In genomic region chr1:136058594-136058993, GRCm38 (mm10) we compare ENCODE assay signal across 22 mouse cellular contexts. TPM values are rescaled to one million over a fixed set of nuclear protein-coding genes. Genes with fewer than 3 reads are reported as not detected.
"Had no signal": no experiment of that assay in that cellular context is flagged by ENCODE, and none has a peak within 500 bp of the region (broad histone marks: within the 10 kb centered on the region; RNA-seq: fewer than 3 reads in every experiment).

No protein-coding gene starts in this region.

- H3K9me3 ChIP-seq: limb, embryonic 15.5 days; midbrain, embryonic 15.5 days; neural tube, embryonic 13.5 days had no signal

- H3K4me2 ChIP-seq: limb, embryonic 15.5 days; midbrain, embryonic 11.5 days; midbrain, embryonic 15.5 days; neural tube, embryonic 13.5 days had no signal

- H3K4me3 ChIP-seq: left cerebral cortex, adult 2 months; limb, embryonic 15.5 days; midbrain, embryonic 15.5 days; neural tube, embryonic 13.5 days had no signal

- DNase-seq: kidney, adult 8-10 months; kidney, postnatal 25 days; lung, adult 2 months; lung, postnatal 4 days; retina, postnatal 1 day; right cerebral cortex, postnatal 4 days; spleen, adult 18-20 months; thymus, postnatal 36 days had no signal

- H3K4me1 ChIP-seq: limb, embryonic 15.5 days had no signal

- H3K27me3 ChIP-seq: limb, embryonic 15.5 days; midbrain, embryonic 15.5 days had no signal

- H3K27ac ChIP-seq: hindbrain, postnatal 0 days; left cerebral cortex, adult 2 months; limb, embryonic 15.5 days; midbrain, embryonic 15.5 days; neural tube, embryonic 13.5 days had no signal

- H3K36me3 ChIP-seq: limb, embryonic 15.5 days; midbrain, embryonic 15.5 days; neural tube, embryonic 13.5 days had no signal

- ATAC-seq: hindbrain, postnatal 0 days; lung, postnatal 0 days; midbrain, embryonic 15.5 days had no signal

- H3K9ac ChIP-seq: limb, embryonic 15.5 days; midbrain, embryonic 15.5 days; neural tube, embryonic 13.5 days had no signal

RNA-seq across cellular contexts. Expression of gene Cacna1s, which starts 6.0 kb away (rescaled TPM):
- total RNA-seq: megakaryocyte, adult 5-6 weeks had no signal

RNA-seq across cellular contexts. Expression of gene Ascl5, which starts 8.0 kb away (rescaled TPM):
- total RNA-seq: hindbrain, postnatal 0 days; layer of hippocampus, postnatal 25 days; megakaryocyte, adult 5-6 weeks had no signal
- polyA plus RNA-seq: kidney, embryonic 16.5 days; limb, embryonic 11.5 days; limb, embryonic 15.5 days; lung, adult 2 months; lung, postnatal 0 days; midbrain, embryonic 11.5 days; midbrain, embryonic 15.5 days; neural tube, embryonic 13.5 days; testis, adult 2 months; thymus, postnatal 0 days had no signal

RNA-seq across cellular contexts. Expression of gene Igfn1, which starts 52.5 kb away (rescaled TPM):
- total RNA-seq: hindbrain, postnatal 0 days; megakaryocyte, adult 5-6 weeks had no signal
- polyA plus RNA-seq: intestine, embryonic 14.5 days; lung, adult 2 months; lung, postnatal 0 days; midbrain, embryonic 15.5 days; neural tube, embryonic 13.5 days had no signal
